Mouse (Mus musculus): ENCODE results near the gene Kdm5b.
"Not testable (repeated sequence)": the region's sequence is repeated elsewhere in the genome, so short reads cannot be mapped to it uniquely, and the experiment has no call there.

Gene Kdm5b

GRCm38 (mm10) chr1:134526752-134527151, 33.2 kb upstream of the Kdm5b start:
- H3K36me3 ChIP-seq (ENCODE audit: control insufficient read depth, insufficient read depth, low read length, poor library complexity, severe bottlenecking): no peaks in the 10 kb centered on the region
- no peaks in the 10 kb centered on the region for H3K27me3 ChIP-seq (ENCODE audit: control insufficient read depth, insufficient read depth, low read length, poor library complexity, severe bottlenecking)
- no peak for DNase-seq (ENCODE audit: low read depth, low spot score)

- H3K27me3 ChIP-seq (ENCODE audit: control insufficient read depth, insufficient read depth, low read length, poor library complexity, severe bottlenecking): no peaks in the 10 kb centered on the region
- DNase-seq (ENCODE audit: low read depth, low spot score): no peak
- no peaks in the 10 kb centered on the region for H3K36me3 ChIP-seq (ENCODE audit: control insufficient read depth, insufficient read depth, low read length, poor library complexity, severe bottlenecking)
Observed at GRCm38 (mm10) chr1:134530618-134531017, 29.4 kb upstream of the Kdm5b start.

DNA sequence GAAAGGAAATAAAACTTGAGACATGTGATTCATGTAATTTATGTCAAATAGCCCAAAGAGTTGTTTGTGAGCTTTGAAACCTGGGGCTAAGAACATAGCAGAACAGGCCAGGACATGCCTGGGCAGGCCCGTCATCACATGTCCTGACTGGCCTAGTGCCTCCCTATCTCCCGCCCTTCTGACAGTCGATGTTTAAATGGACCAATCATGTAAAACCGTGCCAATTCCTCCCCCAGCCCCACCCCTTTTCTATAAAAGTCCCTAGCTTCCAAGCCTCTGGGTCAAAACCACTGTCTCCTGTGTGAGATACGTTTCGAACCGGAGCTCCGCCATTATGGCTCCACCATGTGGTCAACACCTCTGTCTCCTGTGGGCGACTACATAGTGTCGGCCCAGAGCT, 26.3 kb upstream of the Kdm5b start:
- not testable (repeated sequence) for DNase-seq (ENCODE audit: low read depth, low spot score)

DNA sequence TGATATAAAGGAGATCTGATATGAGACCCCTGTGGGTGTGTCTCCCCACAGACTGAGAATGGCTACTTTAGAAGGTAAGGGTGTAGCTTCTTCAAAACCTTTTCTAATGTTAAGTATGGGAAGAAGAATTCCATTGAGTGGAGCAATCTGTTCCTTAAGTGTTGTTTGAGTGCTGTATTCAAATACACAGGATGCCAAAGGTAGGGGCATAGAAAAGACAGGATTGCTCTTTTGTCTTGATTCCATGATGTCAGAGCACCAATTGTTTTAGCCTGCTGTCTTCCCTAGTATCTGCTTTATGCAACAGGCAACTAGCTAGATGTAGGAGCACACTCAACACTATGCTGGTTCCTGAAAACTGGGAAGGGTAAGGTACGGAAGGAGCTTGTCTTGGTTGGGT, 24.9 kb upstream of the Kdm5b start:
- H3K36me3 ChIP-seq (ENCODE audit: control insufficient read depth, insufficient read depth, low read length, poor library complexity, severe bottlenecking): no peaks in the 10 kb centered on the region
- H3K27me3 ChIP-seq (ENCODE audit: control insufficient read depth, insufficient read depth, low read length, poor library complexity, severe bottlenecking): no peaks in the 10 kb centered on the region
- no peak for DNase-seq (ENCODE audit: low read depth, low spot score)

More for the DNA sequence above, 26.3 kb upstream of the Kdm5b start:
- H3K36me3 ChIP-seq (ENCODE audit: control insufficient read depth, insufficient read depth, low read length, poor library complexity, severe bottlenecking); H3K27me3 ChIP-seq (ENCODE audit: control insufficient read depth, insufficient read depth, low read length, poor library complexity, severe bottlenecking): not testable (repeated sequence)

GRCm38 (mm10) chr1:134535513-134535912, 24.5 kb upstream of the Kdm5b start:
- DNase-seq (ENCODE audit: low read depth, low spot score): no peak
- no peaks in the 10 kb centered on the region for H3K36me3 ChIP-seq (ENCODE audit: control insufficient read depth, insufficient read depth, low read length, poor library complexity, severe bottlenecking)
- H3K27me3 ChIP-seq (ENCODE audit: control insufficient read depth, insufficient read depth, low read length, poor library complexity, severe bottlenecking): no peaks in the 10 kb centered on the region

GRCm38 (mm10) chr1:134540610-134541009, 19.4 kb upstream of the Kdm5b start:
- Histone ChIP-seq H3K36me3 (ENCODE audit: control insufficient read depth, insufficient read depth, low read length, poor library complexity, severe bottlenecking) (no peaks in the 10 kb centered on the region), H3K27me3 (ENCODE audit: control insufficient read depth, insufficient read depth, low read length, poor library complexity, severe bottlenecking) (no peaks in the 10 kb centered on the region)
- no peak for DNase-seq (ENCODE audit: low read depth, low spot score)

DNA sequence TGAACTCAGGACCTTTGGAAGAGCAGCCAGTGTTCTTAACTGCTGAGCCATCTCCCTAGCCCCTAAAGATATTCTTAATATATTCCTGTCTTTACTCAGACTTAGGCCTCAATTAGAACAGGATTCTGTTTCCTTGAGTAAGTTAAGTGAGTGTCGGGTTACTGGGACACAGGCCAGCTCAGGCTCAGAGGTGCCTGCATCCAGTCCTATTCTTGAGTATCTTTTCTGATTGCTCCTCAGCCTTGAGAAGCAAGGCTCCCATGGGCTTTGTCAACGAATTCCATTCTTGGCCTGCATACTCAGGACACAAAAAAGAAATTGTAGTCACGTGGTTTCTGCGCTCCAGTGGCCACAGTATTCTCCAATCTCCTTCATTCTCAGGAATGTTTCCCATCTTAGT, 11.7 kb upstream of the Kdm5b start:
- H3K36me3 ChIP-seq (ENCODE audit: control insufficient read depth, insufficient read depth, low read length, poor library complexity, severe bottlenecking): no peaks in the 10 kb centered on the region
- DNase-seq (ENCODE audit: low read depth, low spot score): no peak
- H3K27me3 ChIP-seq (ENCODE audit: control insufficient read depth, insufficient read depth, low read length, poor library complexity, severe bottlenecking): no peaks in the 10 kb centered on the region; the same call in 1 of the 2 replicates

DNA sequence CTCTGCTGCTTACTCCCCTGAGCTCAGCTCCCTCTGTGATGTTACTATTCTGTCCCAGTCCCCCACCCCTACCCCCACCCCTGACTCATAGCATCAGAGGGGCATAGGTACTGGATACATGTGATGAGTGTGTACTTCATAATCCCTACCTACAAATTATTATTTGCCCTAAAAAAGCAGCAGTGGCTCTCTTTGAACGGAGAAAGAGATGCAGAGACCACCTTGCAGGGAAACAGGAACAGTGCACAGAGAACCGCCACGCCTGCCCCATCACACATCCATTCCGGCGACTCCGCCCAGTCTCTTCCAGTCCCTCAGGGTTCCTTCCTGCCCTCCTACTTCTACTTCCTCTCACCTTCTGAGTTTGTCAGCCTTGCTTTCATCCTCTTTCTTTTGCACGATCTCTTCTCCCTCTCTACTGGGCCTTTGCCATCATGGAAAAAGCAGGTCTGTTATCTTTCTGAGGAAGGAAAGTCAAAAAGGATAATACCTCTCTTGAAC, 10.3 kb upstream of the Kdm5b start, which contains the start of gene Mgat4e:
Mgat4e (minus strand) TSS at position 51 of the 501 bp plus-strand sequence.
- no peaks in the 10 kb centered on the region for H3K36me3 ChIP-seq (ENCODE audit: control insufficient read depth, insufficient read depth, low read length, poor library complexity, severe bottlenecking)
- no peaks in the 10 kb centered on the region; the same call in 1 of the 2 replicates for H3K27me3 ChIP-seq (ENCODE audit: control insufficient read depth, insufficient read depth, low read length, poor library complexity, severe bottlenecking)
- DNase-seq (ENCODE audit: low read depth, low spot score): no peak

GRCm38 (mm10) chr1:134551869-134552268, 8.1 kb upstream of the Kdm5b start:
- H3K36me3 ChIP-seq (ENCODE audit: control insufficient read depth, insufficient read depth, low read length, poor library complexity, severe bottlenecking): no peaks in the 10 kb centered on the region
- no peak for DNase-seq (ENCODE audit: low read depth, low spot score)
- no peaks in the 10 kb centered on the region; the same call in 1 of the 2 replicates for H3K27me3 ChIP-seq (ENCODE audit: control insufficient read depth, insufficient read depth, low read length, poor library complexity, severe bottlenecking)

GRCm38 (mm10) chr1:134552396-134552795, 7.6 kb upstream of the Kdm5b start:
- Histone ChIP-seq H3K27me3 (ENCODE audit: control insufficient read depth, insufficient read depth, low read length, poor library complexity, severe bottlenecking) (no peaks in the 10 kb centered on the region; the same call in 1 of the 2 replicates), H3K36me3 (ENCODE audit: control insufficient read depth, insufficient read depth, low read length, poor library complexity, severe bottlenecking) (no peaks in the 10 kb centered on the region)
- DNase-seq (ENCODE audit: low read depth, low spot score): no peak

- Histone ChIP-seq H3K27me3 (ENCODE audit: control insufficient read depth, insufficient read depth, low read length, poor library complexity, severe bottlenecking) (no peaks in the 10 kb centered on the region), H3K36me3 (ENCODE audit: control insufficient read depth, insufficient read depth, low read length, poor library complexity, severe bottlenecking) (no peaks in the 10 kb centered on the region)
- no peak for DNase-seq (ENCODE audit: low read depth, low spot score)
Observed at GRCm38 (mm10) chr1:134555240-134555870, 4.6 kb upstream of the Kdm5b start.

DNA sequence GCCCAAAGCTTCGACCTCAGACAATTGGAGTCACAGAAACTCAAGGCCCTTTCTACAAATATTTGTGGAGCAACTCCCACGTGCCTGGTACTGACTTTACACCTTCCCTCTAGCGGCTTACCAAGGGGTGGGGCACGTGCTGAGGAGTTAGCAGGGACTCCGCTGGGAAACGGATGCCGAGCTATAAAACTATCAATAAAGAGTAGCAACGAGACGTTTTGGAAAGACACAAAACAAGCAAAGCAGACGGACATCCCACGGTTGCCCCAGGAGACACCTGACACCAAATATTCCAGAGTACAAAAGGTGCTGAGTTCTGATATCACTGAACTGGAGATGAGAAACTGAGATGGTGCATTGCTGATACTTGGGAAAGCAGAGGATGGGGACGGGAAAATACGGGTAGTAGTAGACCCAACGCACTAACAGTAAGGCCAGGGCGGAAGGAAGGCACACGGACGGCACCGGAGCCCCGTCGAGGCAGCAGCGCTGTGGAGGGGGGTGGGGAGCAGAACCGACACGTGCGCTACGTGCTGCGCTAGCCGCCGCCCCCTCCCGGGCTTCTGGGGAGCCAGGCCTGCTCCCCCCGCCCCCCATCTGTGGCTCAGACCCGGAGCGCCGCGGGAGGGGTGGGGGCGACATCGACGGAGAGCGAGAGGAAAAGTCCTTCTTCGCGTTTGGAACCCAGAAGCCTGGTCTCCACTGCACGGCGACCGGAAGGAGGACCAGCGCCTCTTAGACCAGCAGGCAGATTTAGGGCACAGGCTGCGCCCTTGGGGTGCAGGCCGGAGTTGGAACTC, 3.9 kb upstream of the Kdm5b start:
- H3K27me3 ChIP-seq (ENCODE audit: control insufficient read depth, insufficient read depth, low read length, poor library complexity, severe bottlenecking): no peaks in the 10 kb centered on the region
- peak; percentile 49 for DNase-seq (ENCODE audit: low read depth, low spot score)
- H3K36me3 ChIP-seq (ENCODE audit: control insufficient read depth, insufficient read depth, low read length, poor library complexity, severe bottlenecking): no peaks in the 10 kb centered on the region

- Histone ChIP-seq H3K27me3 (ENCODE audit: control insufficient read depth, insufficient read depth, low read length, poor library complexity, severe bottlenecking) (no peaks in the 10 kb centered on the region), H3K36me3 (ENCODE audit: control insufficient read depth, insufficient read depth, low read length, poor library complexity, severe bottlenecking) (no peaks in the 10 kb centered on the region)
- DNase-seq (ENCODE audit: low read depth, low spot score): peak; percentile 92
Observed at GRCm38 (mm10) chr1:134556671-134557218, 3.2 kb upstream of the Kdm5b start.

DNA sequence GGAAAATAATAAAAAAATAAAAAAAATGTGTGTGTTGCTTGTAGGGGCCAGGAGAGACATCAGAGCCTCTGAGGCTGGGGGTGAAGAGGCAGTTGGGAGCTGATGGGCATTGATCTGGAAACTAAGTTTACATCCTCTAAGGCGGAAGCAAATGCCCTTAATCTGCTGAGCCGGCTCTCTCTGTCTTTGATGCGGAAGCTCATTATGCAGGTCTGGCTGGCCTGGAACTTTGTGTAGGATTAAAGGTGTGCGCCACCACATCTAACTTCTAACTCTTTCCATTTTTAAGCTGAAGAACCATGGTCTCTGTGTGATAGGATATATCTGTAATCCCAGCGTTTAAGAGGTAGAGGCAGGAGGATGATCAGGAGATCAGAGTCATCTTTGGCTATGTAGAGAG, 1.5 kb upstream of the Kdm5b start:
- no peaks in the 10 kb centered on the region for H3K36me3 ChIP-seq (ENCODE audit: control insufficient read depth, insufficient read depth, low read length, poor library complexity, severe bottlenecking)
- DNase-seq (ENCODE audit: low read depth, low spot score): no peak
- no peaks in the 10 kb centered on the region for H3K27me3 ChIP-seq (ENCODE audit: control insufficient read depth, insufficient read depth, low read length, poor library complexity, severe bottlenecking)

GRCm38 (mm10) chr1:134559226-134559625, 745 bp upstream of the Kdm5b start:
- DNase-seq (ENCODE audit: low read depth, low spot score): no peak
- H3K36me3 ChIP-seq (ENCODE audit: control insufficient read depth, insufficient read depth, low read length, poor library complexity, severe bottlenecking): no peaks in the 10 kb centered on the region
- no peaks in the 10 kb centered on the region for H3K27me3 ChIP-seq (ENCODE audit: control insufficient read depth, insufficient read depth, low read length, poor library complexity, severe bottlenecking)

Data from splenic B cell, adult 2 months (primary cell).